In genomic region chr5:30816261-30816791, GRCm38 (mm10) we compare ENCODE assay signal across 9 mouse cellular contexts. TPM values are rescaled to one million over a fixed set of nuclear protein-coding genes. Genes with fewer than 3 reads are reported as not detected.
DNase-seq lines count a peak whose midpoint lies in the region; ATAC-seq lines count a peak whose summit lies in the region.
"Had no signal": no experiment of that assay in that cellular context is flagged by ENCODE, and none has a peak within 500 bp of the region (broad histone marks: within the 10 kb centered on the region; RNA-seq: fewer than 3 reads in every experiment).

No protein-coding gene starts in this region.

- no peaks in the 10 kb centered on the region for H3K9me3 ChIP-seq in neural tube, embryonic 11.5 days (ENCODE audit: control insufficient read depth, low read length)
- no peaks in the 10 kb centered on the region for H3K9me3 ChIP-seq in liver, embryonic 12.5 days (replicated peaks)

- no peak for DNase-seq in neural tube, embryonic 11.5 days (ENCODE audit: low spot score)
- DNase-seq in neural tube, embryonic 10.5 days (ENCODE audit: extremely low spot score, low spot score), result no peak
- peak; percentile 52 for DNase-seq in gastrocnemius, postnatal 14 days
- DNase-seq in lung, postnatal 36 days, result peak; percentile 26
- no peak for DNase-seq in urinary bladder, postnatal 14 days (ENCODE audit: low spot score)
- no peak for DNase-seq in kidney, postnatal 36 days
- DNase-seq: spleen, adult 18-20 months had no signal

- peaks cover 8% of the 10 kb centered on the region for H3K4me1 ChIP-seq in neural tube, embryonic 11.5 days (ENCODE audit: control insufficient read depth, insufficient read depth, low read length)
- peaks cover 13% of the 10 kb centered on the region for H3K4me1 ChIP-seq in liver, embryonic 12.5 days

- no peaks in the 10 kb centered on the region for H3K27me3 ChIP-seq in neural tube, embryonic 11.5 days (ENCODE audit: control insufficient read depth, insufficient read depth, low read length)
- peaks cover 59% of the 10 kb centered on the region for H3K27me3 ChIP-seq in liver, embryonic 12.5 days (replicated peaks)

- 76% methylated on average over 8 of the region's 8 CpGs for WGBS in neural tube, embryonic 11.5 days
- WGBS in liver, embryonic 12.5 days (ENCODE audit: insufficient replicate concordance), result 46% methylated on average over 8 of the region's 8 CpGs

- ATAC-seq in neural tube, embryonic 11.5 days (ENCODE audit: insufficient read depth, low FRiP score, low TSS enrichment), result no peak
- ATAC-seq in liver, embryonic 12.5 days, result no peak
- ATAC-seq: intestine, embryonic 16.5 days had no signal

- H3K4me2 ChIP-seq in neural tube, embryonic 11.5 days (ENCODE audit: low read depth), result 0 out of 2 replicates have a peak overlapping the region, but pooled peaks have one; percentile 6
- no peak overlapping the region for H3K4me2 ChIP-seq in liver, embryonic 12.5 days

- intact Hi-C loops in gastrocnemius, postnatal 14 days (cut with DNase I; ENCODE audit: low total_unique reads), result no loop called here

- H3K4me3 ChIP-seq in neural tube, embryonic 11.5 days (ENCODE audit: low read depth, low read length), result no peak overlapping the region
- no peak overlapping the region for H3K4me3 ChIP-seq in liver, embryonic 12.5 days

- H3K9ac ChIP-seq in neural tube, embryonic 11.5 days (ENCODE audit: low read length), result 0 out of 2 replicates have a peak overlapping the region, but pooled peaks have one; percentile 14
- H3K9ac ChIP-seq in liver, embryonic 12.5 days, result no peak overlapping the region

- no peak overlapping the region for H3K27ac ChIP-seq in neural tube, embryonic 11.5 days (ENCODE audit: low read depth, low read length)
- no peak overlapping the region for H3K27ac ChIP-seq in liver, embryonic 12.5 days

- no peaks in the 10 kb centered on the region for H3K36me3 ChIP-seq in neural tube, embryonic 11.5 days (ENCODE audit: control insufficient read depth, insufficient read depth, low read length)
- H3K36me3 ChIP-seq in liver, embryonic 12.5 days, result no peaks in the 10 kb centered on the region

RNA-seq across cellular contexts. Expression of gene Mapre3, which starts 1.9 kb away (rescaled TPM):
- polyA plus RNA-seq in neural tube, embryonic 11.5 days (2014; fragmentation: Nextera tagmentation; extraction: Ambion mirVana), result 38.7 and 43.7 TPM in 2 replicates
- 10 to 100 TPM; 59.6 to 61.7 TPM for total RNA-seq in gastrocnemius, postnatal 14 days (2021)
- 3.0 and 3.4 TPM in 2 replicates for polyA plus RNA-seq in liver, embryonic 12.5 days (2016; fragmentation: Nextera tagmentation; extraction: Ambion mirVana)

RNA-seq across cellular contexts. Expression of gene Tmem214, which starts 51.5 kb away (rescaled TPM):
- polyA plus RNA-seq in neural tube, embryonic 11.5 days (2014; fragmentation: Nextera tagmentation; extraction: Ambion mirVana), result 42.1 and 47.3 TPM in 2 replicates
- total RNA-seq in gastrocnemius, postnatal 14 days (2021), result 10 to 100 TPM; 33.5 to 37.4 TPM
- polyA plus RNA-seq in liver, embryonic 12.5 days (2016; fragmentation: Nextera tagmentation; extraction: Ambion mirVana), result 55.5 and 56.2 TPM in 2 replicates

Comparison
In these comparisons a context has a peak if more than half of its experiments do, and no peak if none do; other contexts are left out.
1. DNase-seq: peak in gastrocnemius, postnatal 14 days (single experiment) and lung, postnatal 36 days (single experiment); none in neural tube, embryonic 11.5 days (single experiment), neural tube, embryonic 10.5 days (single experiment), urinary bladder, postnatal 14 days (single experiment) and kidney, postnatal 36 days (0 of 2).